Mouse (Mus musculus) adrenal gland, adult 18-20 months (tissue): ENCODE data around the gene Vmn1r72. TPM values are rescaled to one million over a fixed set of nuclear protein-coding genes. Genes with fewer than 3 reads are reported as not detected.
"Not testable (repeated sequence)": the region's sequence is repeated elsewhere in the genome, so short reads cannot be mapped to it uniquely, and the experiment has no call there.

Experiments used
- DNase-seq, 2 experiments: peaks; one replicate each; pipeline ENCODE4 v3.0.0; 2021 to 2022; ENCODE audit warnings: low spot score in 2 of 2
- long read RNA-seq, 2 experiments: library from polyadenylated mRNA; stranded (forward); transcript quantifications; one replicate each; pipeline ENCODE4 v2.0.0; 2021
- total RNA-seq, 2 experiments: library from RNA; stranded (reverse); gene quantifications; 1 replicate in 1 of 2; 2 replicates in 1 of 2; pipeline ENCODE4 v1.2.3; 2021

Vmn1r72 gene
- not detected for total RNA-seq
- long read RNA-seq, experiment 1, result 0 reads
- long read RNA-seq, experiment 2, result 0 reads

DNA sequence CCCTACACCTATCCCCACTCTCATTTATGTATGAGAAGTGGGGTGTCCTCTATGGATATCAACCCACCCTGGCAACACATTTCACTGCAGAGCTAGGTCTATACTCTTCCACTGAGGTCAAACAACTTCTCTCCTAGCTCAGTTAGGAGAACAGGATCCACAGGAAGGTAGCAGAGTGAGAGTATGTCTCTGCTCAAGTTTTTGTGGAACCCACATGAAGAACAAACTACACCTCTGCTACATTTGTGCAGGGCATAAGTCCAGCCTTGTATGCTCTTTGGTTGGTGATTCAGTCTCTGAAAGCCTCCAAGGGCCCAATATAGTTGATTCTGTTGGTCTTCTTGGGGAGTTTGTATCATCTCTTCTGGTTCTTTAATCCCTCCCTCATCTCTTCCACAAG is at the start of gene Vmn1r72:
Vmn1r72 (minus strand) TSS at position 101 of the 400 bp plus-strand sequence.
- not testable (repeated sequence) for DNase-seq

- peak in 1 of 2 experiments; percentile 4 for DNase-seq
Observed at GRCm38 (mm10) chr7:11617082-11617481, 62.9 kb downstream of the Vmn1r72 start.

Other genes starting within 250 kb of the Vmn1r72 start
- not detected for gene Zscan4-ps2, start 165.8 kb downstream of the Vmn1r72 start, total RNA-seq
- gene Zscan4-ps3, start 70.8 kb downstream of the Vmn1r72 start, total RNA-seq, result not detected
- gene Vmn1r73, start 50.1 kb upstream of the Vmn1r72 start, total RNA-seq, result not detected
- gene Vmn1r74, start 153.8 kb upstream of the Vmn1r72 start, total RNA-seq, result not detected
- gene Vmn1r75, start 194.5 kb upstream of the Vmn1r72 start, total RNA-seq, result not detected